Mouse (Mus musculus) activated CD4-positive, CD25-positive, alpha-beta regulatory T cell, adult 4 months (primary cell): ENCODE data around the gene Arfip2. TPM values are rescaled to one million over a fixed set of nuclear protein-coding genes. Genes with fewer than 3 reads are reported as not detected.

ENCODE experiments used
- ATAC-seq: one replicate; pipeline ENCODE4 v1.8.0; 2017
- polyA plus RNA-seq, 2 experiments: library from polyadenylated mRNA; unstranded; fragments of 100-300 nt; shearing (Covaris generic); gene quantifications; one replicate each; pipeline ENCODE4 v1.2.1; 2017

Gene Arfip2
- polyA plus RNA-seq, 2 experiments from 2014 or later = 12.4 to 13.6 TPM

GRCm38 (mm10) chr7:105611767-105612166 is 28.4 kb downstream of the Arfip2 start:
- no peak for ATAC-seq

- ATAC-seq = no peak
Observed at GRCm38 (mm10) chr7:105608467-105608866, 31.7 kb downstream of the Arfip2 start.

GRCm38 (mm10) chr7:105602860-105603623 is 37.2 kb downstream of the Arfip2 start:
- no peak for ATAC-seq

- no peak for ATAC-seq
Observed at GRCm38 (mm10) chr7:105590097-105590496, 50.1 kb downstream of the Arfip2 start.

- ATAC-seq = no peak
Observed at GRCm38 (mm10) chr7:105588325-105588912, 51.8 kb downstream of the Arfip2 start.

Other genes with a start within 250 kb of the Arfip2 start
- 10 to 100 TPM; 14.6 to 15.8 TPM for gene Fam160a2, start 240.4 kb downstream of the Arfip2 start, polyA plus RNA-seq
- gene Cnga4, start 235.8 kb downstream of the Arfip2 start, polyA plus RNA-seq = not detected
- gene Cckbr, start 214.7 kb downstream of the Arfip2 start, polyA plus RNA-seq = not detected
- not detected for gene Cavin3, start 158.1 kb downstream of the Arfip2 start, polyA plus RNA-seq
- 10 to 100 TPM; 20.4 to 25.0 TPM for gene Smpd1, start 86.1 kb downstream of the Arfip2 start, polyA plus RNA-seq
- gene Apbb1, start 58.8 kb downstream of the Arfip2 start, polyA plus RNA-seq = 1 to 10 TPM; 3.5 to 4.2 TPM
- not detected for gene Hpx, start 40.3 kb downstream of the Arfip2 start, polyA plus RNA-seq
- gene Trim3, start 6.8 kb downstream of the Arfip2 start, polyA plus RNA-seq = 1 to 10 TPM; 1.9 to 2.5 TPM
- gene Timm10b, start 360 bp downstream of the Arfip2 start, polyA plus RNA-seq = 100 to 1,000 TPM; 214 to 228 TPM
- gene Gm45799, start 136 bp upstream of the Arfip2 start, polyA plus RNA-seq = 1 to 10 TPM; 3.1 to 5.4 TPM
- gene Dnhd1, start 10.4 kb upstream of the Arfip2 start, polyA plus RNA-seq = 1 to 10 TPM in 1 of 2 experiments, under 1 TPM in 1; 0.98 to 1.1 TPM
- gene Ilk, start 96.2 kb upstream of the Arfip2 start, polyA plus RNA-seq = 100 to 1,000 TPM; 131 to 173 TPM
- 10 to 100 TPM; 15.3 to 15.8 TPM for gene Rrp8, start 97.0 kb upstream of the Arfip2 start, polyA plus RNA-seq
- gene Taf10, start 103.9 kb upstream of the Arfip2 start, polyA plus RNA-seq = 10 to 100 TPM; 11.5 to 16.1 TPM
- 100 to 1,000 TPM in 1 of 2 experiments, 10 to 100 TPM in 1; 86.2 to 106 TPM for gene Tpp1, start 111.8 kb upstream of the Arfip2 start, polyA plus RNA-seq
- not detected for gene Dchs1, start 147.2 kb upstream of the Arfip2 start, polyA plus RNA-seq
- gene Mrpl17, start 170.7 kb upstream of the Arfip2 start, polyA plus RNA-seq = 100 to 1,000 TPM; 175 to 216 TPM